Mouse (Mus musculus) cortical plate, adult 2 months (tissue): Measurements from ENCODE around the gene Pbx1. TPM values are rescaled to one million over a fixed set of nuclear protein-coding genes. Genes with fewer than 3 reads are reported as not detected.

ENCODE experiments used
- H3K27ac ChIP-seq: fragments of 200-500 bp; 2 replicates; pipeline ENCODE4 v1.5.1; 2012; ENCODE audit warnings: low read length, control low read depth, inconsistent platforms; ENCODE audit not compliant: insufficient read depth
- H3K4me1 ChIP-seq: fragments of 200-500 bp; 2 replicates; pipeline ENCODE4 v1.6.1; 2011; ENCODE audit warnings: low read length; ENCODE audit not compliant: control insufficient read depth, insufficient read depth
- H3K4me3 ChIP-seq: fragments of 200-500 bp; 2 replicates; pipeline ENCODE4 v1.5.1; 2011; ENCODE audit warnings: mild to moderate bottlenecking, low read length, control low read depth; ENCODE audit not compliant: insufficient read depth
- CTCF ChIP-seq: fragments of 200-500 bp; IDR thresholded peaks from 2 replicates; pipeline ENCODE4 v1.5.1; 2011; ENCODE audit warnings: mild to moderate bottlenecking, control low read depth, low read length; ENCODE audit not compliant: insufficient read depth; ENCODE audit errors: extremely low read depth
- POLR2A ChIP-seq: fragments of 200-500 bp; IDR thresholded peaks from 2 replicates; pipeline ENCODE4 v1.6.1; 2011; ENCODE audit warnings: mild to moderate bottlenecking, low read length, control low read depth; ENCODE audit not compliant: insufficient read depth; ENCODE audit errors: extremely low read depth
- polyA plus RNA-seq: library from polyadenylated mRNA; depleted of rRNA; stranded (reverse); fragments of >200 nt; gene quantifications from 2 replicates; pipeline ENCODE4 v1.2.3, GENCODE M21; 2012

Gene Pbx1
- polyA plus RNA-seq, 1 experiment, result 65.5 TPM

DNA sequence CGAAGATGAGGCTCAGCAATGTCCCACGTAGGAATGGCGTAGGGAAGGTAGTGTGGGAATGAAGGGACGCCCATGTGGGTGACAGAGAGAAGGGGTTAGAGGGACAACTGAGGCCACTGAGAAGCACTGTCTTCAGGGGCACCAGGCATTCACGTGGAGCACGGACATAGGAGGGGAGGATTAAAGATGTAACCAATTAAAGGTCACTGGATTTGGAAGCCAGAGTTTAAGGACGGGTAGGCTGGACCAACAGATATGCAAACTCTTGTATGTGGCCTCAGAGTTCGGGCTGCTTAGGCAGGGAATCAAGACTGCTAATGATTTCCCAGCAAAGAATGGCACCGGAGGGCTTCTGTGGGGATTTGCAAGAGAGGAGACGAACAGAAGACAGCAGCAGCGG lies 252.4 kb downstream of the Pbx1 start:
- Histone ChIP-seq H3K27ac (no peak overlapping the region), H3K4me1 (peaks cover 5% of the 10 kb centered on the region; the same call in 1 of the 2 replicates), H3K4me3 (no peak overlapping the region)
- TF ChIP-seq POLR2A, result no peak
- TF ChIP-seq CTCF, result no peak

DNA sequence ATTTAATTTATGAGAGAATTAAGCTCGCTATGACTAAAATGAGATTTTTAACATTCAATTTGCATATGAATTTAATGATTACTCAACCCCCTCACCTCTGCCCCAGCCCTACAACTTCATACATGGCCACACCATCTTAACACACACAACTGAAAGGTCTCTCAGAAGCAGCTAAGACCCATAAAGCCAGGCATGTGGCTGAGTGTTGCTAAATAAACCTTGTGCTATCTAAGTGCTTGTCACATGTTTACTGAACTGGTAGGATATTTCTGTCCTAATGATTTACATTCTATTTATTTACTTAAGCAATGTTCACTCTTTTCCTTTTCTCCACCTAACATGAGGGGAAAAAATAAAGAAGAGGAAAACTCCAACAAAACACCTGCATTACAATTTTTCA lies 253.5 kb downstream of the Pbx1 start:
- no peak overlapping the region for H3K4me3 ChIP-seq
- no peak for TF ChIP-seq POLR2A
- no peak for TF ChIP-seq CTCF
- H3K27ac ChIP-seq, result no peak overlapping the region
- H3K4me1 ChIP-seq, result peaks cover 5% of the 10 kb centered on the region; the same call in 1 of the 2 replicates

DNA sequence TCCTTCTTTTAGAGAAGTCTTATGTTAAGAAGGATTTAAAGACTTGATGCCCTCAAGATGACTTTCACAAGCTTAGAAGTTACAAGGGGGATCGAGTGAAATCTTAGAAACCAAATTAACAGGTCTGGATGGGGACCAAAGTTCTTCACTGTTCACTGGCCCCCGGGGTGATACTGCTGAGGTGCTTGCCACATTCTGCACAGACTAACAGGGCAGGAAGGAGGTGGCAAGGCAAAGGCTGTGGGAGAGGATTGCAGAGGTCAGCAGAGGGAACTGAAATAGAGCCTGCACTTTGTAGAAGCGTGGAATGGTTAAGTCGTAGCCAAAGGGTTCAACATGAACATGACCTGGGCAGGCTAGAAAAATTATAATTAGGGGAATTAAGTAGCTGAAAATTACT lies 256.5 kb downstream of the Pbx1 start:
- no peak overlapping the region for H3K27ac ChIP-seq
- peaks cover 3% of the 10 kb centered on the region; the same call in 1 of the 2 replicates for H3K4me1 ChIP-seq
- TF ChIP-seq POLR2A, result no peak
- TF ChIP-seq CTCF, result no peak
- no peak overlapping the region for H3K4me3 ChIP-seq

DNA sequence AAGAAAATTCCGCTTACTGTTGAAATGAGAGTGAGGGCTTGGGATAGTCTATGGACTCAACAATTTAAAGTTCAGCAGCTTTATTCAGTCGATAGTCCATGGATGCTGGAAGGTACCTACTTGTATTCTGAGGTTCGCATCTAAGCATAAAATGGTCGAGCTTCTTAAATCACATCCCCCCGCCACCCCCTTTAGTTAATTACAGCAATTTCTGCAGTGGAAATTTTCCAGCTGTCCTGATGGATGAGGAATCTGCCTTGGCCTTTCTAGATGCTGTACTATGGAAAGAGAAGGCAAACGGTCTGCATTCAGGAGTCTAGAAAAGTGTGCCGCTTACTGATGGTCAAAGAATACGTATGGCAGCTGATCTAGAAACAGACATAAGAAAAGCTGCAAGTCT lies 262.3 kb downstream of the Pbx1 start:
- Histone ChIP-seq H3K4me1 (peaks cover 5% of the 10 kb centered on the region), H3K4me3 (no peak overlapping the region), H3K27ac (no peak overlapping the region)
- TF ChIP-seq POLR2A, result no peak
- no peak for TF ChIP-seq CTCF

DNA sequence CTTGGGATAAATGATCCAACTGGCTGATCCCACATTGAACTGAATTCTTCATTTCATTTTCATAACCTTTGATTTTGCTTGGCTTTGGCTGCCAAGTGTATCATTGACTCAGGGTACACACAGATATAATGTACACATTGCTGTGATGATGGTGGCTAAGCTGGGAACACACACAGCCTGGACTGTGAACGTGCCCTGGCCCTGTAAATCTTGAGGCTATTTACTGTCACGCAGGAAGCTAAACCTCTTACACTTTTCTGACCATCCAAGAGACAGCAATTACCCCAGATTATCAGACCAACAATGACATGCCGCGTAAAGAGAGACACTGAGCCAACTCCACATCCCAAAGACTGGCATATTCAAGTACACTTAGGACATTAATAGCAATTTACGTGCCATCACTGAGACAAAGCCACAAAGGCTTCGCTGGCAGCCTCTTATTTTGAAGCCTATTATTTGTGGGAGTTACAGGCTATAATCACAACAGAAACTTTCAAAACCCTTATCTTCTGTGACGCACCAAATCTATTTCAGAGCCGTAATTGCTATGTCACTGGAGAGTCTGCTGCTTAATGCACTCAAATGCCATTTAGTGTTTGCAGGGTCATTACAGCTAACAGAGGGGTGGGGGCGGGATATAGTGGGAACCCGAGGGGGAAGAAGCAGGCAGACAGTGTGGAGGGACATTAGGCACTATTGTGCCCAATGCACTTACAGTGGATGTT lies 262.9 kb downstream of the Pbx1 start:
- no peak for TF ChIP-seq POLR2A
- no peak for TF ChIP-seq CTCF
- H3K4me3 ChIP-seq, result no peak overlapping the region
- no peak overlapping the region for H3K27ac ChIP-seq
- peaks cover 8% of the 10 kb centered on the region for H3K4me1 ChIP-seq

DNA sequence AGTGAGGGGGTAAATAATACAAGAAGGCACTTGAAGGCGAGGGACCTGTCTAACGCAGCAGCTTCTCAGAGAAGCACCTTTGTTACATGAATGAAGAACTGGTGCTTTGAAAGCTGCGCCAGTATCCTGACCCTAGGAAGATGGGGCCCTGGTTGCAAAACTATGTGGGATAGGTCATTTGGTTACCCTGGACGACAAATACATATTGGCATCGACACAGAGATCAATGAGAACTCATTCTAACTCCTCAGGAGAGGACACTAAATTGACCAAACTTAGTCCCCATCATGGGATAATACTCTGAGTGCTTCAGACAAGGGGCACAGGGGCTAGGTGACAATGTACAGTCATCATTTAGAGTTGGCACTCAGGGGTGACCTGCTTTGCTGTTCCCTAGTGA lies 264.3 kb downstream of the Pbx1 start:
- Histone ChIP-seq H3K4me3 (no peak overlapping the region), H3K27ac (no peak overlapping the region), H3K4me1 (peaks cover 8% of the 10 kb centered on the region)
- TF ChIP-seq POLR2A (no peak), CTCF (no peak)

DNA sequence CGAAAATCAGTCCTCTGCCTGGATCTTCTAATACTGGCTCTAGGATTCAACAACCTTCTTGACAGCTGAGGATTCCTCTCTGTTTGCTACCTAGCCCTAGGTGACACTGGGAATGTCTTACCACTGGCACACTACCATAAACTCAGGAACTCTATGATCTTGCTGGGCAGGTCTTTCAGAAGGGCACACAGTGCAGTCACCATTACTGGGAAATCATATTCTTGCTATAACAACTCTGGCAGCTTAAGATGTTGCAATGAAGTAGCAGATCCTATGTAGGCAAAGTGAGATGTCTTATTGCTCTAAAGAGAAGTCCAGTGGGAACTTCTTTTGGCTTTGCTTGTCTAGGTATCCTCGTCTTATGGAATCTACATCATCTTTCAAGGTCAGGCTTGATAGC lies 265.2 kb downstream of the Pbx1 start:
- Histone ChIP-seq H3K4me3 (no peak overlapping the region), H3K4me1 (peaks cover 8% of the 10 kb centered on the region), H3K27ac (no peak overlapping the region)
- no peak for TF ChIP-seq POLR2A
- no peak for TF ChIP-seq CTCF

DNA sequence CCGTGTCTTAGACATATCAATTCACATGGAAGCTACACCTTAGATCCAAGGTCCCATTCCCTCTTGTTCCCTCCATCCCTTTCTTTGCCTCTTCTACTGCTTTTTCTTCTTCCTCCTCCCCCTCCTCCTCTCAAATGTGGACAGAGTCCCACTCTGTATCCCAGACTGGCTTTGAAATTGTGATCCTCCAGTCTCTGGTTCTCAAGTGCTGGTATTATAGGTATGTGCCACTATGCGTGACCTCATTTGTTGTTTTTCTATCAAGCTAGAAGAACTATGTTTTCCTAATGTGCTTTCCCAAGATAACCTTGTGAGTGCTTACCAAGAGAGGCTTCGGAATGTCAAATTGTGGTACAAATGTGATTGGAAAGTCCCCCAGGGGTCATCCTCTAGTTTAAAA lies 267.1 kb downstream of the Pbx1 start:
- H3K4me1 ChIP-seq, result peaks cover 8% of the 10 kb centered on the region
- H3K27ac ChIP-seq, result no peak overlapping the region
- TF ChIP-seq CTCF (no peak), POLR2A (no peak)
- H3K4me3 ChIP-seq, result no peak overlapping the region

DNA sequence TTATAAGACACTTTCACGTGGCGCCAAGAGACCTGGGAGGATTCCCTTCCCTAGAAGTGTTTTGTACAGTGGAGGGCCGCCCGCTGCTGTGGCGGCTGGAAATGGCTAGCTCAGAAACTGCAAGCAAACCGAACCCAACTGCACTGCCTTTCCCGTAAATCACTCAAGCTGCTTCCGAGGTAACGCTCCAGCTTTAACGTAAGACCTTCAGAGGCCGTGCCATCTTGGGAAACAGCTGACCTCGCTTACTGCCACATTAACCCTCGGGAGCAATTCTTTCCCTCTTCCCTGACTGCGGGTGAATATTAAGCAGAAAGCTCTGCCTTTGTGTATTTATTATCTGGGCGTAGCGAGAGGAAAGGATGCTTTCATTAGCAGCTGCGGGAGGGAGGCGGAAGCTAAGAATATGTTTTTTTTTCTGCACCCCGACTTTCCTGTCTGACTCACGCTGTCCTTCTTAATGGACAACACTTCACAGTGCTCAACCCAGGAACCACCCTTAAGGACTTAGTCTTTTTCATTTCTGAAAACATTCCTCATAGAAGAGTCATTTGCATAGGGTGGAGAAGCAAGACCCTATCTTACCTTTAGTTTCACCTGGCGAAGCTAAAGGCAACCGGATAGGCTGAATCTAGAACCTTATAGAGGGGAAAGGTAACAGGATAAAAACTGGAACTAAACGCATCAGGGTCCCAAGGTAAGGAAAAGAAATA lies 268.4 kb downstream of the Pbx1 start:
- no peak for TF ChIP-seq POLR2A
- TF ChIP-seq CTCF, result no peak
- no peak overlapping the region for H3K27ac ChIP-seq
- peaks cover 5% of the 10 kb centered on the region for H3K4me1 ChIP-seq
- 0 out of 2 replicates have a peak overlapping the region, but pooled peaks have one; percentile 5 for H3K4me3 ChIP-seq

DNA sequence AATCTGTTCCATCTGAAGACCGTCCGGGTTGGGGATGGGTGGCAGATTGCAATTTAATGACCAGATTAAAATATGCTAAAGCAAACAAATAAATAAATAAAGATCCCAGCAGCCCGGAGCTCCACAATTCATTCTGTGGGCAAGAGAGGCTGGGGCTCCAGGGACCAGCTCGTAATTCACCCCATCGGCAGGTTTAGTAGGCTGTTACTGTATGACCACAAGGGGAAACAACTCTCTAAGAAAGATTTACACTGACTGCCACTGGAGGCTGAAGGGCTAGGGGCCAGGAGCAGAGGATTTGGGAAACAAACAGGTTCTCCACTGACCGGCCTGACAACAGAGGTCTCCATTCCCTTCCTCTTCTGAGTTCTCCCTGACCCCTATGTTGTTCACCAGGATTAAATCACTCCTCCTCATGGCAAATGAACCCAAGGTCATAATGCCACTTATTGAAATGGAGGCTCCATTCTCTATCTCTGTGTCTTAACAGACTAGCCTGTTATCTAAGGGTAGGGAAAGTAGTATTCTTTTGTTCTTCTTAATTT lies 292.9 kb downstream of the Pbx1 start:
- no peak overlapping the region for H3K4me3 ChIP-seq
- TF ChIP-seq CTCF (no peak), POLR2A (no peak)
- no peak overlapping the region for H3K27ac ChIP-seq
- H3K4me1 ChIP-seq, result peaks cover 2% of the 10 kb centered on the region; the same call in 1 of the 2 replicates
